ENCODE assay signal across 9 mouse cellular contexts in genomic region chr13:35969431-35969721, GRCm38 (mm10). TPM values are rescaled to one million over a fixed set of nuclear protein-coding genes. Genes with fewer than 3 reads are reported as not detected.
DNase-seq lines count a peak whose midpoint lies in the region; ATAC-seq and TF ChIP-seq lines count a peak whose summit lies in the region.
"Had no signal": no experiment of that assay in that cellular context is flagged by ENCODE, and none has a peak within 500 bp of the region (broad histone marks: within the 10 kb centered on the region; RNA-seq: fewer than 3 reads in every experiment).

No protein-coding gene starts in this region.

- peak overlapping the region; percentile 56 for H3K4me3 ChIP-seq in left cerebral cortex, adult 2 months
- H3K4me3 ChIP-seq in embryonic facial prominence, embryonic 14.5 days (ENCODE audit: low read depth, low read length), result peak overlapping the region; percentile 50
- H3K4me3 ChIP-seq in hindbrain, embryonic 15.5 days, result peak overlapping the region; percentile 56
- H3K4me3 ChIP-seq in neural tube, embryonic 12.5 days, result peak overlapping the region; percentile 58
- H3K4me3 ChIP-seq: myocyte had no signal

- TF ChIP-seq CTCF in left cerebral cortex, adult 2 months (IDR thresholded peaks at IDR 0.05), result no peak

- no peak for ATAC-seq in embryonic facial prominence, embryonic 14.5 days (ENCODE audit: low read depth)
- ATAC-seq in hindbrain, embryonic 15.5 days (ENCODE audit: low FRiP score, low read depth), result peak; percentile 37; the same call in 1 of the 2 replicates
- no peak; the same call in 1 of the 2 replicates for ATAC-seq in neural tube, embryonic 12.5 days (ENCODE audit: low FRiP score, low read depth)

- no peaks in the 10 kb centered on the region for H3K36me3 ChIP-seq in embryonic facial prominence, embryonic 14.5 days (ENCODE audit: control insufficient read depth, insufficient read depth, low read length)
- H3K36me3 ChIP-seq in hindbrain, embryonic 15.5 days, result no peaks in the 10 kb centered on the region
- no peaks in the 10 kb centered on the region for H3K36me3 ChIP-seq in neural tube, embryonic 12.5 days

- peak overlapping the region; percentile 61 for H3K27ac ChIP-seq in left cerebral cortex, adult 2 months
- no peak overlapping the region for H3K27ac ChIP-seq in embryonic facial prominence, embryonic 14.5 days (replicated peaks; ENCODE audit: low read depth, low read length)
- no peak overlapping the region for H3K27ac ChIP-seq in hindbrain, embryonic 15.5 days (replicated peaks)
- H3K27ac ChIP-seq in neural tube, embryonic 12.5 days, result no peak overlapping the region

- peak overlapping the region; percentile 56 for H3K9ac ChIP-seq in embryonic facial prominence, embryonic 14.5 days (ENCODE audit: low read depth, low read length)
- H3K9ac ChIP-seq in hindbrain, embryonic 15.5 days, result peak overlapping the region; percentile 44
- peak overlapping the region; percentile 56 for H3K9ac ChIP-seq in neural tube, embryonic 12.5 days

- H3K27me3 ChIP-seq in embryonic facial prominence, embryonic 14.5 days (replicated peaks; ENCODE audit: control insufficient read depth, insufficient read depth, low read length), result peaks cover 20% of the 10 kb centered on the region
- H3K27me3 ChIP-seq in hindbrain, embryonic 15.5 days, result peaks cover 28% of the 10 kb centered on the region
- H3K27me3 ChIP-seq in neural tube, embryonic 12.5 days (replicated peaks), result peaks cover 33% of the 10 kb centered on the region

- peak in 1 of 2 experiments; percentile 19 for DNase-seq in left cerebral cortex, adult 2 months (ENCODE audit: extremely low spot score in 1 of 2, low spot score in 2 of 2)
- no peak for DNase-seq in left cerebral cortex, postnatal 10 days (ENCODE audit: extremely low spot score in 1 of 2, low spot score in 2 of 2)
- peak; percentile 11 for DNase-seq in embryonic facial prominence, embryonic 14.5 days (ENCODE audit: low spot score)
- DNase-seq in layer of hippocampus, postnatal 25 days (ENCODE audit: extremely low spot score in 1 of 2, low spot score in 1 of 2), result no peak
- DNase-seq in spleen, postnatal 10 days (ENCODE audit: low spot score in 2 of 2), result no peak
- no peak for DNase-seq in frontal cortex, postnatal 14 days (ENCODE audit: low spot score in 2 of 2)

- peak overlapping the region; percentile 100 for H3K4me2 ChIP-seq in embryonic facial prominence, embryonic 14.5 days (ENCODE audit: low read depth, low read length)
- H3K4me2 ChIP-seq in hindbrain, embryonic 15.5 days, result peak overlapping the region; percentile 99
- H3K4me2 ChIP-seq in neural tube, embryonic 12.5 days (replicated peaks), result peak overlapping the region; percentile 100

- WGBS in embryonic facial prominence, embryonic 14.5 days, result under 1% methylated on average over 18 of the region's 18 CpGs
- under 1% methylated on average over 18 of the region's 18 CpGs for WGBS in hindbrain, embryonic 15.5 days
- WGBS in neural tube, embryonic 12.5 days, result 0% methylated on average over 18 of the region's 18 CpGs

- no peaks in the 10 kb centered on the region for H3K9me3 ChIP-seq in embryonic facial prominence, embryonic 14.5 days (ENCODE audit: control insufficient read depth, low read length)
- H3K9me3 ChIP-seq in hindbrain, embryonic 15.5 days, result no peaks in the 10 kb centered on the region
- H3K9me3 ChIP-seq in neural tube, embryonic 12.5 days, result no peaks in the 10 kb centered on the region

- H3K4me1 ChIP-seq in embryonic facial prominence, embryonic 14.5 days (ENCODE audit: control insufficient read depth, insufficient read depth, low read length), result peaks cover 8% of the 10 kb centered on the region
- H3K4me1 ChIP-seq in hindbrain, embryonic 15.5 days (replicated peaks), result peaks cover 17% of the 10 kb centered on the region
- peaks cover 22% of the 10 kb centered on the region; the same call in 1 of the 2 replicates for H3K4me1 ChIP-seq in neural tube, embryonic 12.5 days

- intact Hi-C loops in left cerebral cortex, adult 2 months (cut with DNase I), result no loop called here
- intact Hi-C loops in left cerebral cortex, postnatal 10 days (cut with DNase I), result no loop called here

RNA-seq across cellular contexts. Expression of gene Ppp1r3g, which starts 10.7 kb away (rescaled TPM):
- total RNA-seq in left cerebral cortex, adult 2 months (2021), result 10 to 100 TPM; 17.0 to 19.0 TPM
- total RNA-seq in left cerebral cortex, postnatal 10 days (2021), result 10 to 100 TPM in 1 of 2 experiments, 1 to 10 TPM in 1; 5.9 to 11.7 TPM
- 0.46 and 1.5 TPM in 2 replicates for polyA plus RNA-seq in embryonic facial prominence, embryonic 14.5 days (2014; fragmentation: Nextera tagmentation; extraction: Ambion mirVana)
- 0.41 and 0.44 TPM in 2 replicates for polyA plus RNA-seq in hindbrain, embryonic 15.5 days (2015; fragmentation: Nextera tagmentation; extraction: Ambion mirVana)
- 0.44 and 0.96 TPM in 2 replicates for polyA plus RNA-seq in neural tube, embryonic 12.5 days (2016; fragmentation: Nextera tagmentation; extraction: Ambion mirVana)
- 10 to 100 TPM; 10.7 to 15.7 TPM for total RNA-seq in layer of hippocampus, postnatal 25 days (2021)
- polyA plus RNA-seq: myocyte had no signal
